Mouse (Mus musculus) adrenal gland, postnatal 14 days (tissue): ENCODE data around the gene Drd4. TPM values are rescaled to one million over a fixed set of nuclear protein-coding genes. Genes with fewer than 3 reads are reported as not detected.
"Not testable (repeated sequence)": the region's sequence is repeated elsewhere in the genome, so short reads cannot be mapped to it uniquely, and the experiment has no call there.

Experiments used
- DNase-seq: peaks from one replicate; pipeline ENCODE4 v3.0.0; 2021; ENCODE audit warnings: mixed read lengths
- long read RNA-seq, 2 experiments: library from polyadenylated mRNA; stranded (forward); transcript quantifications; one replicate each; pipeline ENCODE4 v2.0.0; 2021
- total RNA-seq: library from RNA; stranded (reverse); gene quantifications from 2 replicates; pipeline ENCODE4 v1.2.3, GENCODE M21; 2021

Gene Drd4
- 1.1 and 2.3 TPM in 2 replicates for total RNA-seq
- long read RNA-seq, experiment 1, partial matches to known transcripts = 0 of 1 reads
- long read RNA-seq, experiment 1, other reads (novel, unspliced or antisense) = 0 of 1 reads
- long read RNA-seq, experiment 2, transcript Drd4-201 (4 exons, 2,799 nt) = major isoform, 7 of 9 reads
- long read RNA-seq, experiment 2, partial matches to known transcripts = 0 of 9 reads
- long read RNA-seq, experiment 2, other reads (novel, unspliced or antisense) = 2 of 9 reads

- DNase-seq = peak; percentile 54
Measured at GRCm38 (mm10) chr7:141291921-141292582, at the start of gene Drd4. Drd4 (plus strand) TSS chr7:141292006.

GRCm38 (mm10) chr7:141250486-141250885, 41.3 kb upstream of the Drd4 start:
- not testable (repeated sequence) for DNase-seq

- DNase-seq = no peak
Measured at GRCm38 (mm10) chr7:141256159-141256558, 35.6 kb upstream of the Drd4 start.

- no peak for DNase-seq
Measured at GRCm38 (mm10) chr7:141261480-141261879, 30.3 kb upstream of the Drd4 start.

- no peak for DNase-seq
Measured at GRCm38 (mm10) chr7:141263640-141264039, 28.2 kb upstream of the Drd4 start.

- no peak for DNase-seq
Measured at GRCm38 (mm10) chr7:141264041-141264700, 27.6 kb upstream of the Drd4 start.

GRCm38 (mm10) chr7:141264761-141265410, 26.9 kb upstream of the Drd4 start:
- DNase-seq = peak; percentile 77

GRCm38 (mm10) chr7:141265411-141265738, 26.4 kb upstream of the Drd4 start:
- no peak for DNase-seq

GRCm38 (mm10) chr7:141265739-141266561, 25.9 kb upstream of the Drd4 start, which contains the start of gene Irf7:
Irf7 (minus strand) TSS chr7:141266481.
- DNase-seq = peak; percentile 82

GRCm38 (mm10) chr7:141268466-141269272, 23.1 kb upstream of the Drd4 start:
- DNase-seq = no peak

GRCm38 (mm10) chr7:141269273-141269545, 22.6 kb upstream of the Drd4 start:
- no peak for DNase-seq

- no peak for DNase-seq
Measured at GRCm38 (mm10) chr7:141270631-141271030, 21.2 kb upstream of the Drd4 start.

GRCm38 (mm10) chr7:141275356-141275755, 16.4 kb upstream of the Drd4 start:
- DNase-seq = no peak

GRCm38 (mm10) chr7:141276546-141276945, 15.3 kb upstream of the Drd4 start, which contains the start of gene Cdhr5:
Cdhr5 (minus strand) TSS chr7:141276786.
- peak; percentile 55 for DNase-seq

GRCm38 (mm10) chr7:141277701-141278678, 13.8 kb upstream of the Drd4 start:
- no peak for DNase-seq

- DNase-seq = peak; percentile 56
Measured at GRCm38 (mm10) chr7:141278766-141279590, 12.8 kb upstream of the Drd4 start, which contains the start of gene Sct. Sct (minus strand) TSS chr7:141279133.

- no peak for DNase-seq
Measured at GRCm38 (mm10) chr7:141281442-141281841, 10.4 kb upstream of the Drd4 start.

GRCm38 (mm10) chr7:141282756-141283155, 9.1 kb upstream of the Drd4 start:
- DNase-seq = no peak

GRCm38 (mm10) chr7:141288042-141288441, 3.8 kb upstream of the Drd4 start:
- no peak for DNase-seq
